Comparison of ENCODE assay signal across 23 mouse cellular contexts in the genomic region with DNA sequence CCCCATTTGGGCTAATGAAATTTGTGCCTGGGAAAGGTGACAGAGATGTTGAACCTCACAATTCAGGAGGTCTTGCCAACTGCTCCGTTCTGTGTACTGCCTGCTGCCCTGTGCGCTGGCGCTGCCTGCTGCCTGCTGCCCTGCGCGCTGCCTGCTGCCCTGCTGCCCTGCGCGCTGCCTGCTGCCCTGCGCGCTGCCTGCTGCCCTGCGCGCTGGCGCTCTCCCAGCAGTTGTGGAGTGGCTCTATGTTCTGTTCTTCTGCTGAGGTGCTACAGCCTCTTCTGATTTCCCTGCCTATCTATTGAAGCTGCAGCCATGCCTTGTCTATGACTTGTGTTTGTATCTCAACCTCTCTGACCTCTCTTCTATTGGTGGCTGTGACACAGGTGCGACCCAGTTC. TPM values are rescaled to one million over a fixed set of nuclear protein-coding genes. Genes with fewer than 3 reads are reported as not detected.
"Had no signal": no experiment of that assay in that cellular context is flagged by ENCODE, and none has a peak within 500 bp of the region (broad histone marks: within the 10 kb centered on the region; RNA-seq: fewer than 3 reads in every experiment).

No protein-coding gene starts in this region.

- H3K9ac ChIP-seq: neural tube, embryonic 13.5 days; stomach, embryonic 15.5 days had no signal

- H3K4me1 ChIP-seq: neural tube, embryonic 13.5 days; stomach, embryonic 15.5 days had no signal

- H3K27me3 ChIP-seq: neural tube, embryonic 13.5 days; stomach, embryonic 15.5 days had no signal

- H3K4me3 ChIP-seq: neural tube, embryonic 13.5 days; stomach, embryonic 15.5 days had no signal

- H3K27ac ChIP-seq: neural tube, embryonic 13.5 days; stomach, embryonic 15.5 days; stomach, postnatal 0 days had no signal

- H3K9me3 ChIP-seq: neural tube, embryonic 13.5 days; stomach, embryonic 15.5 days had no signal

- H3K4me2 ChIP-seq: neural tube, embryonic 13.5 days; stomach, embryonic 15.5 days had no signal

- DNase-seq: retina, postnatal 1 day; right cerebral cortex, adult 18-20 months; right cerebral cortex, postnatal 14 days; right cerebral cortex, postnatal 25 days; right cerebral cortex, postnatal 4 days; spleen, adult 18-20 months; thymus, adult 18-20 months; thymus, adult 2 months; thymus, postnatal 14 days; thymus, postnatal 25 days; thymus, postnatal 36 days; thymus, postnatal 4 days had no signal

RNA-seq across cellular contexts. Expression of a gene that starts 51.5 kb away (rescaled TPM):
- polyA plus RNA-seq: neural tube, embryonic 13.5 days; neural tube, embryonic 14.5 days; small intestine, adult 2 months; spleen, adult 2 months; stomach, embryonic 14.5 days; stomach, embryonic 15.5 days; stomach, embryonic 16.5 days; stomach, postnatal 0 days; testis, adult 2 months; thymus, postnatal 0 days; urinary bladder, adult 2 months had no signal
